Mouse (Mus musculus) limb, embryonic 11.5 days (tissue): Measurements from ENCODE around the gene Xab2. TPM values are rescaled to one million over a fixed set of nuclear protein-coding genes. Genes with fewer than 3 reads are reported as not detected.

Experiments
- ATAC-seq: fragments of 200-750 bp; cut with Nextera tagmentation; 2 replicates; pipeline ENCODE4 v1.8.0; 2017; ENCODE audit warnings: low read depth; ENCODE audit not compliant: insufficient number of reproducible peaks, low FRiP score, low TSS enrichment
- DNase-seq: peaks from one replicate; pipeline ENCODE4 v3.0.0-alpha.2; 2015; ENCODE audit warnings: low spot score
- H3K27ac ChIP-seq: fragments of 300-500 bp; sonication (generic); replicated peaks from 2 replicates; pipeline ENCODE4 v1.5.1; 2014; ENCODE audit warnings: low read depth, mild to moderate bottlenecking, low read length
- H3K27me3 ChIP-seq: fragments of 300-500 bp; sonication (generic); 2 replicates; pipeline ENCODE4 v1.6.1; 2014; ENCODE audit warnings: mild to moderate bottlenecking, low read length, mixed read lengths; ENCODE audit not compliant: control insufficient read depth, insufficient read depth
- H3K36me3 ChIP-seq: fragments of 300-500 bp; sonication (generic); 2 replicates; pipeline ENCODE4 v1.6.1; 2014; ENCODE audit warnings: mild to moderate bottlenecking, low read length, moderate library complexity, mixed read lengths; ENCODE audit not compliant: control insufficient read depth, insufficient read depth
- H3K4me1 ChIP-seq: fragments of 300-500 bp; sonication (generic); 2 replicates; pipeline ENCODE4 v1.6.1; 2014; ENCODE audit warnings: low read length, mixed read lengths; ENCODE audit not compliant: control insufficient read depth, insufficient read depth
- H3K4me2 ChIP-seq: fragments of 300-500 bp; sonication (generic); 2 replicates; pipeline ENCODE4 v1.6.1; 2014; ENCODE audit warnings: low read depth, mild to moderate bottlenecking, moderate library complexity; ENCODE audit not compliant: severe bottlenecking
- H3K4me3 ChIP-seq: fragments of 300-500 bp; sonication (generic); 2 replicates; pipeline ENCODE4 v1.5.1; 2014; ENCODE audit warnings: low read depth, low read length
- H3K9ac ChIP-seq: fragments of 300-500 bp; sonication (generic); 2 replicates; pipeline ENCODE4 v1.6.1; 2014; ENCODE audit warnings: mild to moderate bottlenecking, low read length
- H3K9me3 ChIP-seq: fragments of 300-500 bp; sonication (generic); 2 replicates; pipeline ENCODE4 v1.6.1; 2016; ENCODE audit warnings: low read length; ENCODE audit not compliant: control insufficient read depth
- WGBS: fragments of 180-500 bp; shearing (Covaris S2); extraction: QIAGEN DNeasy Blood & Tissue Kit; methylation state at CpG from one replicate; pipeline ENCODE4 v1.1.7; 2014; 5-methylcytosine and 5-hydroxymethylcytosine counted together
- polyA plus RNA-seq: library from polyadenylated mRNA; unstranded; fragments of >200 nt; fragmentation: Nextera tagmentation; extraction: Ambion mirVana; gene quantifications from 2 replicates; pipeline ENCODE4 v1.2.1, GENCODE M21; 2014

Xab2 gene
- polyA plus RNA-seq, 1 experiment from 2014 or later, result 61.3 TPM

GRCm38 (mm10) chr8:3567641-3568371 lies 53.3 kb downstream of the Xab2 start, which contains the start of gene C330021F23Rik:
TSS of gene C330021F23Rik (plus strand) at chr8:3567990.
- WGBS, result 4% methylated on average over 12 of the region's 12 CpGs
- H3K4me1 ChIP-seq, result no peaks in the 10 kb centered on the region
- no peaks in the 10 kb centered on the region for H3K9me3 ChIP-seq
- peak within 1 kb of the TSS; percentile 25; the same call in 1 of the 2 replicates for H3K4me2 ChIP-seq
- no peaks in the 10 kb centered on the region for H3K36me3 ChIP-seq
- peak; percentile 75; the same call in 1 of the 2 replicates for ATAC-seq
- H3K4me3 ChIP-seq, result 0 out of 2 replicates have a peak within 1 kb of the TSS, but pooled peaks have one; percentile 14
- H3K9ac ChIP-seq, result peak within 1 kb of the TSS; percentile 52; the same call in 1 of the 2 replicates
- no peaks in the 10 kb centered on the region for H3K27me3 ChIP-seq
- DNase-seq, result peak; percentile 26
- H3K27ac ChIP-seq, result no peak within 1 kb of the TSS

Other genes starting within 250 kb of the Xab2 start
- 8.2 TPM in 2 replicates for gene Arhgef18, start 228.3 kb downstream of the Xab2 start, polyA plus RNA-seq
- 2.9 and 3.8 TPM in 2 replicates for gene Pex11g, start 153.6 kb downstream of the Xab2 start, polyA plus RNA-seq
- gene Tex45, start 150.5 kb downstream of the Xab2 start, polyA plus RNA-seq, result 0.13 TPM in 1 of 2 replicates, not detected in the other
- 28.3 and 39.0 TPM in 2 replicates for gene Zfp358, start 128.2 kb downstream of the Xab2 start, polyA plus RNA-seq
- 44.1 and 46.5 TPM in 2 replicates for gene Mcoln1, start 120.9 kb downstream of the Xab2 start, polyA plus RNA-seq
- gene Pnpla6, start 105.9 kb downstream of the Xab2 start, polyA plus RNA-seq, result 13.4 and 15.7 TPM in 2 replicates
- 3.9 and 4.1 TPM in 2 replicates for gene C330021F23Rik, start 53.3 kb downstream of the Xab2 start, polyA plus RNA-seq
- gene Camsap3, start 34.0 kb downstream of the Xab2 start, polyA plus RNA-seq, result 6.0 and 7.4 TPM in 2 replicates
- gene Pet100, start 232 bp upstream of the Xab2 start, polyA plus RNA-seq, result 106 and 107 TPM in 2 replicates
- 2.6 and 4.5 TPM in 2 replicates for gene Pcp2, start 4.2 kb upstream of the Xab2 start, polyA plus RNA-seq
- 20.3 and 27.9 TPM in 2 replicates for gene Stxbp2, start 9.6 kb upstream of the Xab2 start, polyA plus RNA-seq
- not detected in 2 replicates for gene Retn, start 34.5 kb upstream of the Xab2 start, polyA plus RNA-seq
- gene Mcemp1, start 44.4 kb upstream of the Xab2 start, polyA plus RNA-seq, result 0.09 TPM in 1 of 2 replicates, not detected in the other
- gene Fcor, start 51.0 kb upstream of the Xab2 start, polyA plus RNA-seq, result 11.0 and 14.1 TPM in 2 replicates
- gene Trappc5, start 55.0 kb upstream of the Xab2 start, polyA plus RNA-seq, result 31.9 and 36.5 TPM in 2 replicates
- 0.24 TPM in 1 of 2 replicates, not detected in the other for gene Fcer2a, start 72.9 kb upstream of the Xab2 start, polyA plus RNA-seq
- 0.16 TPM in 1 of 2 replicates, not detected in the other for gene Clec4g, start 99.3 kb upstream of the Xab2 start, polyA plus RNA-seq
- not detected in 2 replicates for gene Cd209a, start 127.7 kb upstream of the Xab2 start, polyA plus RNA-seq
- not detected in 2 replicates for gene Cd209e, start 233.0 kb upstream of the Xab2 start, polyA plus RNA-seq